Mouse (Mus musculus) heart, postnatal 0 days (tissue): ENCODE results near the gene Ddx52.

Experiments
- CTCF ChIP-seq: IDR thresholded peaks from 2 replicates; pipeline ENCODE4 v1.5.1; 2016; ENCODE audit warnings: antibody characterized with exemption, control low read depth, low read depth
- EP300 ChIP-seq: IDR thresholded peaks from 2 replicates; pipeline ENCODE4 v1.6.1; 2016; ENCODE audit warnings: antibody characterized with exemption, low read depth

DNA sequence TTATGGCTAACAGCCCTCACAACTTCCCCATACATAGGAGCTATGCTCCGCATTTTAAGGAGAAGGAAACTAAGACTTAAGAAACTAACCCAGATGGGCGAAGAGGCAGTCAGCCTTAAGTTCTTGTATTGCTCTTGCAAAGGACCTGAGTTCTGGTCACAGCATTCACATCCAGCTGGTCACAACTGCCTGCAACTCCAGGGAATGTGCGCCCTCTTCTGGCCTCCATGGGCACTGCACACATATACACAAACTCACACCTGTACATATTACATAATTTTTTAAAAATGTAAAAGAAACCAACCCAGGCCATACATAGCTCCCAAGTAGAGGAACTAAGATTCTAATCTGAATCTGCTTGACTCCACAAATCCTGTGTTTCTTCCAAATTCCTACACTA is 14.8 kb upstream of the Ddx52 start:
- TF ChIP-seq CTCF (peak; percentile 46), EP300 (no peak)
